Mouse (Mus musculus): ENCODE data around the gene Psmc3. TPM values are rescaled to one million over a fixed set of nuclear protein-coding genes. Genes with fewer than 3 reads are reported as not detected.

The Psmc3 gene
- 158 TPM for polyA plus RNA-seq (2014; fragmentation: Illumina TruSeq; extraction: RNeasy Lipid Tissue Mini Kit (QIAGEN cat#74804); ENCODE audit: low read depth, low replicate concordance)

DNA sequence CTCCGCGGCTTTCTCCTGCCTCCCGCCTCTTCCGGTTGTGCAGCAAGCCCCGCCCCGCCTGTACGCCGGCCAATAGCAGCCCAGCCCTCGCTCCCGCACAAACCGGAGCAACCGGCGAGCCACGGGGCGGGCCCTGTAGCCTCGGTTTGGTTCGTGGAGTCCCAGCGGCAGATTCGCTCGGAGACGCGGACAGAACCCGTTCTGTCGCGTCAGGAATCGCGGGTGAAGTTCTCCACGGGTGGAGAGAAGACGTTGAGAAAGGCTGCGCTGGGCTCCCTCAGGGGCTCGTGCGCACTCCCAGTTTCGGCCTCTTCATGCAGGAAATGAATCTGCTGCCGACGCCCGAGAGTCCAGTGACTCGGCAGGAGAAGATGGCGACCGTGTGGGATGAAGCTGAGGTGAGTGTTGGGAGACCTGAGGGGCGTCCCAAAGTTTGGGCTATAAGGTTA is at the start of gene Psmc3:
TSS of gene Psmc3 (plus strand) at position 76 of the 449 bp plus-strand sequence.

DNA sequence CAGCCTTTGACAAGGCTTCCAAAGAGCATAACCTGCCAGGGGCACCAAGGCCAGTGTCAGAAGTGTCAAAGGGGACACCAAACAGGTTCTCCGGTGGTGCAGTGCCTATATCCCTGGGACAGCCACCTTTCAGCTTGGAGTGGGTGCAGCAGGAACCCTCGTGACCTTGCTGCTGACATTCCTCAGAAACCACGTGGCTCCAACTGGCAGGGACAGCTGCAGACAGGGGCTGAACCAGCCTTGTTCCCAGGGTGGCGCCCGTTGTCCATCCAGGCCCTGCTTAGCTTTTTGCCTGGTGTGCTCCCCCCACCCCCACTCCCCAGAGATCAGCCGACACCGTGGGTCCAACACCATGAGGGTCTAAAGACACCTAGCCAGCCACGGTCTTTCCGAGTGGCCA is 18.4 kb upstream of the Psmc3 start, which contains the start of gene Rapsn:
TSS of gene Rapsn (plus strand) at position 236 of the 400 bp plus-strand sequence.

DNA sequence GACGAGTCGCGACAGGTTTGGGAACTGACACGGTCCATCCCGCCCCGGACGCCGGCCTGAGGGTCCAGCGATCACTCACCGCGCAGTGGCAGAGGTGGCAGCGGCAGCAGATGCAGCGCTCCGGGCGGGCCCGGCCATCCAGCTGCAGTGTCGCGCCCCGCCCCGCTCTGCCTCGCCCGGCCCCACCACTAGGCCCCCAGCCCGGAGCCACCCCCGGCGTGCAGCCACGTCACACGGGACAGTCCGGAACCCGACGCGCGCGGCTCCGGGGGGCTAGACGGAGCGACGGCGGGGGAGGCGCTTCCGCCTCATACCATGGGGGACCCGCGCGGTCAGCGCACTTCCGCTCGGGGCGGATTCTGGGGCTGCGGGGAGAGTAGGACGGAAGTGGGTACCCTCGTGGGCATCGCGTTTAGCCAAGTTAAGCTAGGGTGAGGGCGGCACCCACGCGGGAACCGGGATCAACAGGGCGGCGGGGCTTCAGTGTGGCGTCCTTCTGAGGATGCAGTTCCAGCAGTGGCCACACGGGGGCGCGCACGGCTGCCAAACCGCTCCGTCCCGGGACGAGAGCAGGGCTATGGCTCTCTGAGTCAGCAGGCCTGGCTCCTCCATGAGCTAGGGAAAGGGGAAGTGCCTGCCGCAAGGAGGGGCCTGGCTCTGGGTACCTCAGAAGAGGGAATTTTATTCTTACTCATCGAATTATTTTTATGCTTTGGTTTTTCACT is 16.4 kb downstream of the Psmc3 start, which contains the start of gene Slc39a13:
TSS of gene Slc39a13 (minus strand) at position 342 of the 725 bp plus-strand sequence.

DNA sequence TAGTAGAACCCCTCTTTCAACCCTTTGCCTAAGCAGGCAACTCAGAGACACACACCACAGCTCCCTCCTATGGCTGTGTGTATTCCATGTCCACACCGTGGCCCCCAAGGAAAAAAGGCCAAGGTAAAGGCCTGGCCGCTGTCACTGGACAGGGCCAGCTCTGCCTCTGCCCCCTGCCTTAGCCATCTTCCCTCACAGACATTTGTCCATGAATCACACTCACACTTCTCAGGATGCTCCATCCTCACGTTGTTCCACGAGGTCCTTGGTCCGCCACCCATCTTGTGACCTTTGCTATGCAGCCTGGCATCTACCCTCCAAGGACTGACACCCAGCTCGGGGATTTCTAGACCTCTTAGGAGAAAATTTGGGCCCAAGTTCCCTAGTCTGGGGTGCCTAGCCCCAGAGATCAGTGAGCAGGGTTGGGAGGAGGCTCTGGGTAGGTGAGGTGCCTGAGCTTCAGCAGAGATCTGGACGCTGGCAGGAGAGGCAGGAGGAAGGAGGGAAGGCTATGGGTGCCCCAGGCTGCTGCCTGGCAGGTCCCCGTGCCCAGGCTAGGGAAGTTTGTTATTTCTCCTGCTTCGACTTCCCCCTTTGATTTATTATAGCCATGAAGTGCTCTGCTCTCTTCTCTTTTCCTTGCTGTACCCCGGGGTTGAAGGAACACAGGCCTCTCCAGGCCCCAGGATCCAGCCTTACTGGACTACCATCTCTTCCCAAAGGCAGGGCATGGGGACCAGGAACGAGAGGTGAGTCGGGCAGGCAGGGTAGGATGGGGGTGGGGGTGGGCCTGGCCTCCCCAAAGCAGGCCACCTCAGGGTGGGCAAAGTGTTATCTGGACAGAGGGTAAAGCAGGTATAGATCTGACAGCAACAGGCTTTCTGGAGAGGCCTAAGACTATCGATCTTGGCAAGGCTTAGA is 28.2 kb downstream of the Psmc3 start, which contains the start of gene Spi1:
TSS of gene Spi1 (plus strand) at position 616 of the 921 bp plus-strand sequence.

Other genes starting within 250 kb of the Psmc3 start
- gene Mtch2, start 206.9 kb upstream of the Psmc3 start, polyA plus RNA-seq (2014; fragmentation: Illumina TruSeq; extraction: RNeasy Lipid Tissue Mini Kit (QIAGEN cat#74804); ENCODE audit: low read depth, low replicate concordance) = 140 TPM
- gene C1qtnf4, start 168.1 kb upstream of the Psmc3 start, polyA plus RNA-seq (2014; fragmentation: Illumina TruSeq; extraction: RNeasy Lipid Tissue Mini Kit (QIAGEN cat#74804); ENCODE audit: low read depth, low replicate concordance) = 8.5 TPM
- 15.2 TPM for gene Kbtbd4, start 149.3 kb upstream of the Psmc3 start, polyA plus RNA-seq (2014; fragmentation: Illumina TruSeq; extraction: RNeasy Lipid Tissue Mini Kit (QIAGEN cat#74804); ENCODE audit: low read depth, low replicate concordance)
- 156 TPM for gene Ndufs3, start 149.2 kb upstream of the Psmc3 start, polyA plus RNA-seq (2014; fragmentation: Illumina TruSeq; extraction: RNeasy Lipid Tissue Mini Kit (QIAGEN cat#74804); ENCODE audit: low read depth, low replicate concordance)
- gene Celf1, start 113.6 kb upstream of the Psmc3 start, polyA plus RNA-seq (2014; fragmentation: Illumina TruSeq; extraction: RNeasy Lipid Tissue Mini Kit (QIAGEN cat#74804); ENCODE audit: low read depth, low replicate concordance) = 47.5 TPM
- gene Rapsn, start 18.4 kb upstream of the Psmc3 start, polyA plus RNA-seq (2014; fragmentation: Illumina TruSeq; extraction: RNeasy Lipid Tissue Mini Kit (QIAGEN cat#74804); ENCODE audit: low read depth, low replicate concordance) = not detected
- gene Slc39a13, start 16.4 kb downstream of the Psmc3 start, polyA plus RNA-seq (2014; fragmentation: Illumina TruSeq; extraction: RNeasy Lipid Tissue Mini Kit (QIAGEN cat#74804); ENCODE audit: low read depth, low replicate concordance) = 41.0 TPM
- 15.1 TPM for gene Spi1, start 28.4 kb downstream of the Psmc3 start, polyA plus RNA-seq (2014; fragmentation: Illumina TruSeq; extraction: RNeasy Lipid Tissue Mini Kit (QIAGEN cat#74804); ENCODE audit: low read depth, low replicate concordance)
- gene Mybpc3, start 64.1 kb downstream of the Psmc3 start, polyA plus RNA-seq (2014; fragmentation: Illumina TruSeq; extraction: RNeasy Lipid Tissue Mini Kit (QIAGEN cat#74804); ENCODE audit: low read depth, low replicate concordance) = 0.09 TPM
- 23.2 TPM for gene Madd, start 129.8 kb downstream of the Psmc3 start, polyA plus RNA-seq (2014; fragmentation: Illumina TruSeq; extraction: RNeasy Lipid Tissue Mini Kit (QIAGEN cat#74804); ENCODE audit: low read depth, low replicate concordance)
- 35.6 TPM for gene Nr1h3, start 148.8 kb downstream of the Psmc3 start, polyA plus RNA-seq (2014; fragmentation: Illumina TruSeq; extraction: RNeasy Lipid Tissue Mini Kit (QIAGEN cat#74804); ENCODE audit: low read depth, low replicate concordance)
- 27.0 TPM for gene Acp2, start 148.9 kb downstream of the Psmc3 start, polyA plus RNA-seq (2014; fragmentation: Illumina TruSeq; extraction: RNeasy Lipid Tissue Mini Kit (QIAGEN cat#74804); ENCODE audit: low read depth, low replicate concordance)
- 20.7 TPM for gene Ddb2, start 183.0 kb downstream of the Psmc3 start, polyA plus RNA-seq (2014; fragmentation: Illumina TruSeq; extraction: RNeasy Lipid Tissue Mini Kit (QIAGEN cat#74804); ENCODE audit: low read depth, low replicate concordance)
- 45.0 TPM for gene Pacsin3, start 201.9 kb downstream of the Psmc3 start, polyA plus RNA-seq (2014; fragmentation: Illumina TruSeq; extraction: RNeasy Lipid Tissue Mini Kit (QIAGEN cat#74804); ENCODE audit: low read depth, low replicate concordance)
- 55.6 TPM for gene Arfgap2, start 211.0 kb downstream of the Psmc3 start, polyA plus RNA-seq (2014; fragmentation: Illumina TruSeq; extraction: RNeasy Lipid Tissue Mini Kit (QIAGEN cat#74804); ENCODE audit: low read depth, low replicate concordance)

All from adipose tissue, adult 10 weeks (tissue).